Mouse (Mus musculus): ENCODE data around the gene 4930579G24Rik.

GRCm38 (mm10) chr3:79674641-79675040 lies 45.8 kb downstream of the 4930579G24Rik start:
- TF ChIP-seq CTCF (IDR thresholded peaks at IDR 0.05; ENCODE audit: borderline replicate concordance, insufficient read depth, low read depth, low read length) (no peak), POLR2A (IDR thresholded peaks at IDR 0.05; ENCODE audit: borderline replicate concordance, insufficient read depth, low read length) (no peak)
